Comparison of ENCODE assay signal across 10 mouse cellular contexts in genomic region chr10:14211926-14212325, GRCm38 (mm10).
DNase-seq lines count a peak whose midpoint lies in the region; ATAC-seq and TF ChIP-seq lines count a peak whose summit lies in the region.
"Had no signal": no experiment of that assay in that cellular context is flagged by ENCODE, and none has a peak within 500 bp of the region (broad histone marks: within the 10 kb centered on the region; RNA-seq: fewer than 3 reads in every experiment).

No protein-coding gene starts in this region.

- DNase-seq in gastrocnemius, adult 2 months = peak; percentile 53
- DNase-seq in gastrocnemius, adult 18-20 months (ENCODE audit: low spot score) = no peak
- DNase-seq in thymus, postnatal 25 days = peak; percentile 22
- no peak for DNase-seq in thymus, postnatal 10 days (ENCODE audit: low spot score in 2 of 2)
- DNase-seq in lung, adult 18-20 months = peak; percentile 50 to 62
- no peak for DNase-seq in Muller cell, postnatal 12 days (ENCODE audit: inconsistent ontology term)
- DNase-seq in midbrain, embryonic 10.5 days (ENCODE audit: low spot score) = no peak

- intact Hi-C loops in gastrocnemius, adult 2 months (cut with DNase I) = loop anchor here (5.0 kb wide), 1 partner anchor 110 kb away; no protein-coding TSS in a partner anchor

- 84% methylated on average over 6 of the region's 6 CpGs for WGBS in midbrain, embryonic 10.5 days
- WGBS in intestine, embryonic 15.5 days = 46% methylated on average over 6 of the region's 6 CpGs

- no peak for TF ChIP-seq CTCF in gastrocnemius, adult 2 months (IDR thresholded peaks at IDR 0.05)

- no peak overlapping the region for H3K9ac ChIP-seq in intestine, embryonic 15.5 days

- H3K36me3 ChIP-seq in midbrain, embryonic 10.5 days = no peaks in the 10 kb centered on the region
- H3K36me3 ChIP-seq in intestine, embryonic 15.5 days = no peaks in the 10 kb centered on the region

- no peak for ATAC-seq in intestine, embryonic 15.5 days

- H3K9me3 ChIP-seq in midbrain, embryonic 10.5 days (replicated peaks) = no peaks in the 10 kb centered on the region; the same call in 1 of the 2 replicates
- no peaks in the 10 kb centered on the region for H3K9me3 ChIP-seq in intestine, embryonic 15.5 days

- no peak overlapping the region for H3K4me3 ChIP-seq in gastrocnemius, adult 2 months
- H3K4me3 ChIP-seq in midbrain, embryonic 10.5 days = no peak overlapping the region
- H3K4me3 ChIP-seq in intestine, embryonic 15.5 days (replicated peaks) = no peak overlapping the region

- H3K27ac ChIP-seq in gastrocnemius, adult 2 months = no peak overlapping the region
- H3K27ac ChIP-seq in midbrain, embryonic 10.5 days (replicated peaks) = no peak overlapping the region
- no peak overlapping the region for H3K27ac ChIP-seq in intestine, embryonic 15.5 days
- H3K27ac ChIP-seq: macrophage had no signal

- no peaks in the 10 kb centered on the region for H3K27me3 ChIP-seq in midbrain, embryonic 10.5 days (ENCODE audit: low read depth, poor library complexity, severe bottlenecking)
- H3K27me3 ChIP-seq in intestine, embryonic 15.5 days (replicated peaks) = no peaks in the 10 kb centered on the region
- H3K27me3 ChIP-seq: CH12.LX had no signal

- no peaks in the 10 kb centered on the region for H3K4me1 ChIP-seq in midbrain, embryonic 10.5 days
- no peaks in the 10 kb centered on the region for H3K4me1 ChIP-seq in intestine, embryonic 15.5 days (replicated peaks)

- no peak overlapping the region for H3K4me2 ChIP-seq in intestine, embryonic 15.5 days (replicated peaks)

Comparison
In these comparisons a context has a peak if more than half of its experiments do, and no peak if none do; other contexts are left out.
1. DNase-seq: peak in gastrocnemius, adult 2 months (single experiment), thymus, postnatal 25 days (single experiment) and lung, adult 18-20 months (2 of 2); none in gastrocnemius, adult 18-20 months (single experiment), thymus, postnatal 10 days (0 of 2), Muller cell, postnatal 12 days (single experiment) and midbrain, embryonic 10.5 days (single experiment).